Mouse (Mus musculus) layer of hippocampus, adult 9-11 months (tissue): Measurements from ENCODE around the gene Got1.
A peak's percentile ranks its signal among the peaks of the same experiment; 100 is the strongest.
"Not testable (repeated sequence)": the region's sequence is repeated elsewhere in the genome, so short reads cannot be mapped to it uniquely, and the experiment has no call there.

Experiments used
- DNase-seq: peaks from one replicate; pipeline ENCODE4 v3.0.0; 2022

Gene Got1

GRCm38 (mm10) chr19:43520402-43520801 lies 4.0 kb downstream of the Got1 start:
- no peak for DNase-seq

- DNase-seq: no peak
Measured at GRCm38 (mm10) chr19:43519226-43519625, 5.2 kb downstream of the Got1 start.

GRCm38 (mm10) chr19:43518261-43518660 lies 6.1 kb downstream of the Got1 start:
- no peak for DNase-seq

GRCm38 (mm10) chr19:43517808-43518207 lies 6.6 kb downstream of the Got1 start:
- no peak for DNase-seq

GRCm38 (mm10) chr19:43517320-43517719 lies 7.1 kb downstream of the Got1 start:
- DNase-seq: no peak

- no peak for DNase-seq
Measured at GRCm38 (mm10) chr19:43516397-43517035, 7.9 kb downstream of the Got1 start.

- DNase-seq: no peak
Measured at GRCm38 (mm10) chr19:43515668-43516396, 8.6 kb downstream of the Got1 start.

GRCm38 (mm10) chr19:43513874-43514273 lies 10.5 kb downstream of the Got1 start:
- no peak for DNase-seq

GRCm38 (mm10) chr19:43511621-43512620 lies 12.5 kb downstream of the Got1 start:
- DNase-seq: peak; percentile 49

- DNase-seq: no peak
Measured at GRCm38 (mm10) chr19:43510436-43511220, 13.8 kb downstream of the Got1 start.

GRCm38 (mm10) chr19:43505441-43505840 lies 19.0 kb downstream of the Got1 start:
- no peak for DNase-seq

- DNase-seq: not testable (repeated sequence)
Measured at GRCm38 (mm10) chr19:43503593-43503992, 20.8 kb downstream of the Got1 start.

GRCm38 (mm10) chr19:43502630-43503029 lies 21.8 kb downstream of the Got1 start:
- DNase-seq: no peak

- DNase-seq: no peak
Measured at GRCm38 (mm10) chr19:43498874-43499273, 25.5 kb downstream of the Got1 start.

- no peak for DNase-seq
Measured at GRCm38 (mm10) chr19:43497440-43497839, 27.0 kb downstream of the Got1 start.

GRCm38 (mm10) chr19:43495846-43496245 lies 28.6 kb downstream of the Got1 start:
- DNase-seq: peak; percentile 49

- no peak for DNase-seq
Measured at GRCm38 (mm10) chr19:43494914-43495313, 29.5 kb downstream of the Got1 start.

GRCm38 (mm10) chr19:43493878-43494277 lies 30.5 kb downstream of the Got1 start:
- no peak for DNase-seq

GRCm38 (mm10) chr19:43493316-43493715 lies 31.1 kb downstream of the Got1 start:
- not testable (repeated sequence) for DNase-seq

GRCm38 (mm10) chr19:43487429-43487828 lies 37.0 kb downstream of the Got1 start:
- peak; percentile 32 for DNase-seq

- DNase-seq: no peak
Measured at GRCm38 (mm10) chr19:43480512-43480911, 43.9 kb downstream of the Got1 start.

GRCm38 (mm10) chr19:43479431-43479830 lies 45.0 kb downstream of the Got1 start:
- DNase-seq: no peak
